Mouse (Mus musculus): ENCODE measurements around the gene Ryr3.

The Ryr3 gene

GRCm38 (mm10) chr2:113216746-113217461 is at the start of gene Ryr3:
Gene Ryr3, minus strand, starts transcription at chr2:113217096.
- peak; percentile 77 for DNase-seq (ENCODE audit: low spot score)

GRCm38 (mm10) chr2:113238871-113239270 is 22.0 kb upstream of the Ryr3 start:
- no peak for DNase-seq (ENCODE audit: low spot score)

- DNase-seq (ENCODE audit: low spot score): no peak
Measured at GRCm38 (mm10) chr2:113236993-113237392, 20.1 kb upstream of the Ryr3 start.

GRCm38 (mm10) chr2:113234559-113234958 is 17.7 kb upstream of the Ryr3 start:
- DNase-seq (ENCODE audit: low spot score): peak; percentile 89

- no peak for DNase-seq (ENCODE audit: low spot score)
Measured at GRCm38 (mm10) chr2:113233356-113233755, 16.5 kb upstream of the Ryr3 start.

- peak; percentile 11 for DNase-seq (ENCODE audit: low spot score)
Measured at GRCm38 (mm10) chr2:113216105-113216745, 671 bp downstream of the Ryr3 start.

GRCm38 (mm10) chr2:113210023-113210422 is 6.9 kb downstream of the Ryr3 start:
- no peak for DNase-seq (ENCODE audit: low spot score)

- no peak for DNase-seq (ENCODE audit: low spot score)
Measured at GRCm38 (mm10) chr2:113209263-113209662, 7.6 kb downstream of the Ryr3 start.

GRCm38 (mm10) chr2:113202857-113203256 is 14.0 kb downstream of the Ryr3 start:
- no peak for DNase-seq (ENCODE audit: low spot score)

- DNase-seq (ENCODE audit: low spot score): no peak
Measured at GRCm38 (mm10) chr2:113199030-113199679, 17.7 kb downstream of the Ryr3 start.

- DNase-seq (ENCODE audit: low spot score): no peak
Measured at GRCm38 (mm10) chr2:113187158-113187557, 29.7 kb downstream of the Ryr3 start.

- peak; percentile 43 for DNase-seq (ENCODE audit: low spot score)
Measured at GRCm38 (mm10) chr2:113181701-113182100, 35.2 kb downstream of the Ryr3 start.

GRCm38 (mm10) chr2:113178047-113178446 is 38.8 kb downstream of the Ryr3 start:
- DNase-seq (ENCODE audit: low spot score): no peak

GRCm38 (mm10) chr2:113176337-113176736 is 40.6 kb downstream of the Ryr3 start:
- no peak for DNase-seq (ENCODE audit: low spot score)

GRCm38 (mm10) chr2:113168096-113168495 is 48.8 kb downstream of the Ryr3 start:
- no peak for DNase-seq (ENCODE audit: low spot score)

- no peak for DNase-seq (ENCODE audit: low spot score)
Measured at GRCm38 (mm10) chr2:113161494-113161893, 55.4 kb downstream of the Ryr3 start.

GRCm38 (mm10) chr2:113137766-113138165 is 79.1 kb downstream of the Ryr3 start:
- DNase-seq (ENCODE audit: low spot score): no peak

GRCm38 (mm10) chr2:113123476-113123875 is 93.4 kb downstream of the Ryr3 start:
- DNase-seq (ENCODE audit: low spot score): no peak

- DNase-seq (ENCODE audit: low spot score): no peak
Measured at GRCm38 (mm10) chr2:113119080-113119479, 97.8 kb downstream of the Ryr3 start.

GRCm38 (mm10) chr2:113116788-113117187 is 100.1 kb downstream of the Ryr3 start:
- DNase-seq (ENCODE audit: low spot score): no peak

- no peak for DNase-seq (ENCODE audit: low spot score)
Measured at GRCm38 (mm10) chr2:113115897-113116283, 101.0 kb downstream of the Ryr3 start.

GRCm38 (mm10) chr2:113115248-113115896 is 101.5 kb downstream of the Ryr3 start:
- DNase-seq (ENCODE audit: low spot score): no peak

- no peak for DNase-seq (ENCODE audit: low spot score)
Measured at GRCm38 (mm10) chr2:113104609-113105008, 112.3 kb downstream of the Ryr3 start.

Data from embryo, embryonic 10 days (tissue).